Mouse (Mus musculus): ENCODE measurements around the gene Atp5j.
A peak's percentile ranks its signal among the peaks of the same experiment; 100 is the strongest.

Gene Atp5j

DNA sequence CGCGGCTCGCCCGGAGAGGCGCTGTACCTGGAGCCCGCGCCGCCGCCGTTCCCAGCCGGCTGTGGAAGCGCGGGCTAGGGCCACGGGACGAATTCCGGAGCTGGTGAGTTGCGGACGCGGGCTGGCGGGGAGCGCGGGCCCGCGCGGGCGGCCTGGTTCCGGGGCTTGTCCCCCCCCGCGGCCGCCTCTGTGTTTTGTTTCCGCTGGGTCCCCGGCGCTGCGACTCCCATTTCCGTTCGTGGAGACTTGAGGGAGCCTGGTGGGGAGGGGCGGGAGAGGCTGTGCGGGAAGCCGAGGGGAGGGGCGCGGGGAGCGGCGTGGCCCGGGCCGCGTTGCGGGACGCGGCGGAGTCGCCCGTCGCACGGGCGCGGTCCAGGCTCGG is at the start of gene Atp5j:
Gene Atp5j, minus strand, starts transcription at position 185 of the 382 bp plus-strand sequence.
- peak; percentile 85 for DNase-seq (ENCODE audit: low spot score)

DNA sequence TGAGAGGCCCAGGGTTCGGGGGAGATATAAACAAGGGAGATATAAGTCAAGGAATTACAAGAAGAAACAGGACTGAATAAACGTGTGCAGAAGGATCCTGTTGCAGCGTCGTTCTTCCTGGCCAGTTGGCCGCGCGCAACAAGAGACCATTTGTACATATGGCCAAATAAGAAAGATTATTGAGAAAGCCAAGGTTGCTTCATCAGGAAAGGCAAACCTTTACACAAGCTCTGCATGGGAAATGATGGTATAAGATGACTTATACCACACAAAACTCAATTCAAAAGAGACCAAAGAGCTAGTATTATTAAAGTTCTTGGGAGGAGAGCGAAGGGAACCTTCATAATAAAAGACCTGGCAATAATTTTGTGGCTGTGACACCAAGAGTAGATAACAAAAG is 49.1 kb upstream of the Atp5j start:
- DNase-seq (ENCODE audit: low spot score), result no peak

DNA sequence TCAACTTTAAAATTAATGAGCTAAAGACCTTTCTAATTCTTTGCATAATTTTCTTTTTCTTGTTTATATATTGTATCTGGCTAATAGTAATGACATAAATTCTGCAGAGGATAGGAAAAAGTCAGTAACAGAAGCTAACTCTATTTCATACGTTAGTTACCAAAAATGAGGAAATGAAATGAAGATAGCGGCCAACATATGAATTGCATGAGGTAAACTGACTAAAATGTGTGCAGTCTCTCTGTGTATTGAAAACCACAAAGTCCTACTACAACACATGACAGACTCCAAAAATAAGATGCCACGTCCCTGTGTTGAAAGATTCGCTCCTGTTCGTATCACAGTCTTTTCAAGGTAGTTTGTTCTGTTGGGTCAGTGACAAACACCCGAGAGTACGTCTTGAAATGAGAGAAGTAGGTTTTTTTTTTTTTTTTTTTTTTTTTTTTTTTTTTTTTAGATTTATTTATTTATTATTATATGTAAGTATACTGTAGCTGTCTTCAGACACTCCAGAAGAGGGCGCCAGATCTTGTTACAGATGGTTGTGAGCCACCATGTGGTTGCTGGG is 46.4 kb upstream of the Atp5j start:
- no peak for DNase-seq (ENCODE audit: low spot score)

DNA sequence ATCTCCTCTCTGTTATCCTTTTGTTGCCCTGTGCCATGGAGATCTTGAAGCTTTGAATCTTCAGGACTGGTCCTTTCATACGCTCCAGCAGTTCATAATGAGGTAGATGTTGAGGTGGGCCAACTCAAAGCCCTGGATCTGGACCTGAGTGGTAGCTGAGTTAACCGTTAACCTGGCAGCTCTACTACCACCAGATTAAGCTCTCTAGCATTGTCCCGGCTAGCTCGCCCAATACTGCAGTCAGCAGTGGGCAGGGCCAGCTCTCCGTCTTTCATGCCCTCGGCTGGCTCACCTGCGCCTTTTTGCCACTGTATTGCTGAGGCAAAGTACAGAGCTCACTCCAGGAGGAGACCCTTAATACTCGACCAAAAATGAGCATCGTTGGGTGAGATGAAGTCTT is 45.7 kb upstream of the Atp5j start:
- no peak for DNase-seq (ENCODE audit: low spot score)

DNA sequence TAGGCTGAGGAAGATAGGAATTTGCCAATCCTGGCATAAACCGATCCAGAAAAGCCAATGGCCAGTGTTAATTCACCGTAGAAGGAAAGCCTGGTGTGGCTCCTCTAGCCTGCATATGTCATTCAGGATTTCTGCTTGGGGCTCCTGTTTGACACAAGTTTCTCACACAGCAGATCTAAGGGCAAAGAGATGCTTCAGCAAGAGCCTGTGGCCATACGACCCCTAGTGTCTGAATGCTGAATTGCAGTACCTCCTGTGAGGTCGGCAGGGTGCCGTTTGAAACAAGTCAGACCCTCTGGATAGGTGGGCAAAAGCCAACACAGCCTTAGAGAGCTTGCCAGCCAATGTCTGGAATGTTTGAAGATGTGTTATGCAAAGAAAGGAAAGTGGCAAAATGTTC is 43.7 kb upstream of the Atp5j start:
- DNase-seq (ENCODE audit: low spot score), result no peak

DNA sequence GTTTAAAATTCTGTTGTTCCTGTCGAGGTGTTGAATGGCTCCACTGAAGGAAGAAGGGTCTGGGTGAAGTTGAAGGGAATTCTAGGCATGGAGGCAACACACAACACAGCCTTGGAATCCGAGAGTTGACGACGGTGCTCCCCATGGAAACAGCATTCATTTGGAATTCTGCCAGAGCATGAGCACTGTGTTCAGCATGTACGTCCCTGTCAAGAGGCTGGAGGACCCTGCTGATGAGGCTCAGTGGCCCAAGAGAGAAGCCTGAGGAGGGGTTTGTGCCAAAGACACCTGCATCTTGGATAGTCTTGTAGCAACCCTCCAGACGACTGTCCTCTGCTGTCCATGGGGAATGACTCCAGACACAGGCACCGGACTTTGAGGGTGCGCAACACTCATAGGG is 40.7 kb upstream of the Atp5j start:
- no peak for DNase-seq (ENCODE audit: low spot score)

DNA sequence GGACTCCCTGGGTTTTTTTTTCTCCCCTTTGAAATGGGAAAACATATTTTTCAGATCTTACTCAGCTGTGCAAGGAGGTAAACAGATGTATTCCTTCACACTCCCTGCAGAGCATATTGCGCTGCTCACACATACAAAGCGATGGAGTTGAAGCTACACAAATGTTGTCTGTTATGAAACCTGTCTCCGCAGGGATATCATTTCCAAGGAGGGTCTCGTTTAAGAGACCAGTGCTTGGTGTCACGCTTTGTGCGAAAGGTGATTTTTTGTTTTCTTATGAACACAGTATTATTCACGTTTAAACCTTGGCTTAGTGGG is 40.3 kb upstream of the Atp5j start:
- DNase-seq (ENCODE audit: low spot score), result no peak

DNA sequence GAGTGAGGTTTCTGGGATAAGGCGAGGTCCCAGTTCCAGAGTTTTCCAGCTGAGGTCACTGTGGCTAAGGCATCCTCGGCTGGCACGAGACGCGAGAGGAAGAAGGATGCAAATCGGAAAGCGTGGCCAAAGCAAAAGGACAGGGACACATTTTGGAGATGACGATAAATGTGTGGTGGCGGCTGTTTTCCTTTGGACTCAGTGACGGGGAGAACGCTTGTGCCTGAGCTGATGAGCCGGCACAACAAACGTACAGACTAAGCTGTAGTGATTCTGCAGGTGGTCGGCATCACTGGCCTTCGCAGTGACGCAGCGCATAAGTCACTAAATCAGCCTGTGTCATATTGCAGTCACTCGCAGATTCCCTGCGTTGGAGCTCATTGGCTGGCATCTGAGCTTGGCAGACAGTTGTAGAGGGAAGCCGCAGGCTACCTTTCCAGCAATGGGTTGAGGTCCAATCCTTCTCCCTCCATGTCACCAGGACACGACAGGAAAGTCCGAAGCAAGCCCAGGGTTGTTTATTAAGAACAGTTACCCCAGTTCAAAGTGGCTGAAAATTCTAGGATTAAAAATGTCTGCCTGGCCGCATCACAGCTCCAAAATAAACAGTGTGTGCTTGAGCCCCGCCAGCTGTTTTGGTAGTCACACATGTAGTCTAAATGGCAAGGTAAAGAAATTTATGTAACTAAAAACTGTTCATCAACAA is 39.7 kb upstream of the Atp5j start:
- DNase-seq (ENCODE audit: low spot score), result no peak

DNA sequence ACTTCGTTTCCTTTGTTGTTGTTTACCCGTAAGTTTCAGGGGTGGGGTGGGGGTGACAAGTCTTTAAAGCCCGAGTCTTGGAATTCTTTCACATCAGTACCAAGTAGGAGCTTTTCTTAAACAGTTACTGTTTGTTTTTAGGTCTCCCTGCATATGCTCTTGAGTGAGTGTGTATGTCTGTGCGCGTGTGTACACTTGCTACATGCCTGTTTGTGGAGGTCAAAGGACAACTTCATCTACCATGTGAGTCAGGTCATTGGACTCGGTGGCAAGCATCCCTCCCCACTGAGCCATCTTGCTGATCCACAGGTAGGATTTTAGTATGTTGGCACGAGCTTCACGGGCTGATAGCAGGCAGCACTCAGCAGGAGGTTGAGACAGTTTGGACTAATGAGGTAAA is 38.4 kb upstream of the Atp5j start:
- no peak for DNase-seq (ENCODE audit: low spot score)

DNA sequence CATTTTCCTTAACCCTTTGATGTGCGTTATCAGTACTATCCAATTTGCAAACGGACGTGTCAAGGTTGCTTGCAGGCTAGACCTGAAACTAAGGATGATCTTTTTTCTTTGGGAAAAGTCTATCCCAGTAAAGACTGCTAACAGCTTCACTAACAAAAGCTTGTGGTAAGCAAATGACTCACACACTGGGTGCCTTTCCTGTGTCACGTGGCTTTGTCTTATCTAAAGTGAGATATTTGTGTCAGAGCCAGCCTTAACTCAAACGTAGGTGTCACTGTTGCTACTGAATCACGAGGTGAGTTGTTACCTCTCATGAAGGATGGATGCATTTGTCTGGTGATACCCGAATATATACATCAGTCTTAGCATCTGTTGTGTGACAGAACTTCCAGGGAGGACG is 29.2 kb upstream of the Atp5j start:
- no peak for DNase-seq (ENCODE audit: low spot score)

DNA sequence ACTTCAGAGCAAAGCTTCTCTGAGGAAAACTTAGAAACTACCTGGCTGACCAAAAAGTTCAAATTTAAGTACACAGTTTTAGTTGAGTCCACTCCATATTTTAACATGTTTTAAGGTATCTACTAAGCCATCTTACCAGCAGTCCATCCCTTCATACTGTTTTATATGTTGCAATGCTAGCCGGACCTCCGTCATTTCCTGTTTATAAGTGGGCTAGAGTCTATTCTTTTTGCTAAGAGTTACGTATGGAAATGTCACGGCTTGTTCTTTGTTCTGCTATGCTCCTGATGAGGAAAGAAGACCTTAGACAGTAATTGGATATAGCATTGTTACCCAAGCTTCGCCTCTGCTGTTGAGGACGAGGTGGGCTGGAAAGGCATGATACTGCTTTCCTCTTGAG is 18.1 kb upstream of the Atp5j start:
- no peak for DNase-seq (ENCODE audit: low spot score)

DNA sequence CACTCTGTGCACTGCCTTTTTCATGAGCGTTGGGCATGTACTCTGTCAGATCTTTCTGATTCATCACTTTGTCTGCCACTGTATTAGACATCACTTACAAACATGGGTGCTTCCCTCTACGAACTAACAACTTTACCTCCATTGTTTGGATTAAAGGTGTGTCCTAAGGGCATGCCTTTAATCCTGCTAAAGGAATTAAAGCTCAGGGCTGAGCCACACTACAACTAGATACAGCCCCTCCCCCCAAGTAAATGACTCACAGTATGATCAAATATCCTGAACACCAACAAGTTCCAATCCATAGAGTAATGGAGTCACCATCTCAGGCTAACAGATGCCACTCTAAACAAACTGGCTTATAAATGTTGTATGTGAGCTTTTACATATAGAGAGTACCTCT is 3.2 kb upstream of the Atp5j start:
- no peak for DNase-seq (ENCODE audit: low spot score)

DNA sequence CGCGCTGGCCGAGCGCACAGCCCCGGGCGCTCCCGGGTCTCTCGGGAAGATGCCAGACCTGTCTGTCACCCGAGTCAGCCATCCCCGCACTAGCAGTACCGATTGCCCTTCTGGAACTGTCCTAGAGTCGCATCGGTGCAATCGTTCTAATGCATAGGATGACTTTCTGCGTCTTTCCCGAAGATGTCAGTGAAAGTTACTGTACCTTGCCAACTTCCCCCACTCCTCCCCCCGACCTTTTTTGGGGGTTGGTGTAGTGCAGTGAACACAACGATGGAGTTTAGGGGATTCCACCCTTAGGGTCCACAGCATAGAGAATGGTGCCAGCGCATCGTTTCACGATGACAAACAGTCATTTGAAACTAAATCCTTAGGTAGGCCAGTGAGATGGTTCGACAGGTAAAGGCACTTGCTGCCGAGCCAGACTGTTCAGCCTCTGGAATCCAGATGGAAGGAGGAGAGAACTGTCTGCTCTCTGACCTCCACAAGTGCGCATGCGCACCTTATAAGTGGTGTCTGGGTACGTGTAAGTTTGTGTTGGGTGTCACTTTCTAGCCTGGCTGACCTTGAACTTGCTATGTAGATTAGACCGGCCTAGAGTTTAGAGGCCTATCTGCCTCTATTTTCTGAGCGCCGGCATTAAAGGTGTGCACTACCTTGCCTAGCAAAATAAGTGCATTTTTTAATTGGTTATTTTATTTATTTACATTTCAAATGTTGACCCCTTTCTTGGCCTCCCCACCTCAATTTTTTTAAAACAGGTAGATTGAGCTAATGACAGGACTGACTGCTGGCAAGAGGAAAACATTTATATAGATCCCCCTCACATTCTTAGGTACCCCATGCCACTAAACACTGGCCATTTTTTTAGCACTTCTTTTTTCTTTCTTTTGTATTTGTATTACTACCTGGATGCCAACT is 658 bp upstream of the Atp5j start:
- DNase-seq (ENCODE audit: low spot score), result peak; percentile 77

DNA sequence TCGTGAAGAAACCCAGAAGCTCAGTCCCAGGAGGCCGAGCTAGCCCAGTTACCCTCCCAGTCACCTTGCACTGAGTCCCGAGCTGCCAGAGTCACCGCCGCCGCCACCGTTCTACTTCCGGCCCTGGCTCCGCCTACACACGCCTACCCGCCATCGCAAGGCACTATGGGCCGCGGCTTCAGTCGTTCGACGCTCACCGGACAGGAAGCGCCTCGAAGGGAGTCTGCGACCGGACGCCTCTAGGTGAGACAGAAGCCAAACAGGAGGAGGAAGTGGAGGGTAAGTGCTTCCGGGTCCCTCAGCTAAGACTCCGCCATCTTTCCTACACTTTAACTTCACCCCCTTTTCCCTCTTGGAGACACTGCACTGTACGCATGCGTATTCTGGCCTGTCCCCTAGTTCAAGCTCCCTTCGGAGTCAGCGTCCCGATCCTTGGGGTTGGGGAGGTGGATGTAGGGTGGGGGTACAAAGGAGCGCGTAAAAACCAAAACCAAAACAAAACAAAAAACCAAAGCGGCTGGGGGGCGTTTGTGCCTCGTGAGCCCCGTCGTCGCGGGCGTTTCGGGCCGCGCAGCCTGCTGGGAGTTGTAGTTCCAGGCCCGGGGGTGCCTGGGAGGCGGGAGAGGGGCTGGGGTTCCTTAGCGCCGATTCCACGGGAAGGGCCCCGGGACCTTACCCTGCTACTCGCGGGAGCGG is 532 bp downstream of the Atp5j start, which contains the start of gene Gabpa:
Gene Gabpa, plus strand, starts transcription at position 181 of the 696 bp plus-strand sequence.
- DNase-seq (ENCODE audit: low spot score), result peak; percentile 93

DNA sequence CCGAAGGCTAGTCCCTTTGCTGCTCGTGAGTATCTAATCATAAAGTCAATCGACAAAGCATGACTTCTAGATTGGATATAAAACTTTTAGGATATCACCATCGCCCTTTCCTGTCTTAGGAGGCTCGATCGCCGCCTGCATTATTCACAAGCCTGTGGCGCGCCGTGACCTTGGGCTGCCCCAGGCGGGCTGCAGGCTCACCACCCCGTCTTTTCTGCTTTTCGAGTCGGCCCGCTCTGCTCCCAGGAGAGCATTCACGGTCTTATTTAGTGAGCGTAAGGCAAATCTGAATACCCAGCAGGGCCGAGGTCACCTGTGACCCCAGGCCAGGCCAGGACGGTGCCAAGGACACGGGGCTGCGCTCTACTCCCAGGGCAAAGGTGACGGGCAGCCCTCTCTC is 1.1 kb downstream of the Atp5j start:
- no peak for DNase-seq (ENCODE audit: low spot score)

DNA sequence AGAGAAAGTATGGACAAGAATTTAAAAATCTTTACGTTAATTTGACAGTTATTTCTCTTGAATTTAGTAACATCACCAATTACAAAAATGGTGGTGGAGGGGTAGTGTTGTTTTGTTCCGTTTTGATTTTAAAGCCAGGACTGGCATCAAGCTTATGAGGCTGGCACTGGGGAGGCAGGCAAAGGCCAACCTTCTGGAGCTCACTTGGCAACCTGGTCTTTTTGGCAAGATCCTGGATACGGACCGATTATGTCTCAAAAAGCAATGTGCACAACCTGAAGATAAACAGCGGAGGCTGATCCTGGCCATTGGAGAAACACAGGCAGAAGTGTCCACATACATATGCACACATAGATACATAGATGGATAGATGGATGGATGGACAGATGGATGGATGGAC is 2.7 kb downstream of the Atp5j start:
- no peak for DNase-seq (ENCODE audit: low spot score)

DNA sequence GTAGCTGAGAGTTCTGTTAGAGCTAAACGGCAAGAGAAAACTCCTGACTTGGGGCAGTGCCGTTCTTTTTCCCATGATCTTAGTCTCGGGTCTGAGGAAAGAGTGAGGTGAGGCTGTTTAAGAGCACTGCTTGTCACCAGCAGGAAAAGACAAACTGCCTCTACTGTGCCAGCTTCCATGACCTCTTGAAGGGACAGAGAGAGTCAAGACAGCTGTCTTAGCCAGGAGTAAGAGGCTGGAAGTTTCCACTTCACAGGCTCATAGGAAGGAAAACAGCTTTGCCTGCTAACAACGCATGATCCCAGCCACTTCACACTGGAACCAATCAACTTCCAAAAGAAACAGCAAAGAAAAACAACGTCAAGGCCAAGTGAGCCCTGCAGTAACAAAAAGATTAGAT is 3.7 kb downstream of the Atp5j start:
- DNase-seq (ENCODE audit: low spot score), result no peak

DNA sequence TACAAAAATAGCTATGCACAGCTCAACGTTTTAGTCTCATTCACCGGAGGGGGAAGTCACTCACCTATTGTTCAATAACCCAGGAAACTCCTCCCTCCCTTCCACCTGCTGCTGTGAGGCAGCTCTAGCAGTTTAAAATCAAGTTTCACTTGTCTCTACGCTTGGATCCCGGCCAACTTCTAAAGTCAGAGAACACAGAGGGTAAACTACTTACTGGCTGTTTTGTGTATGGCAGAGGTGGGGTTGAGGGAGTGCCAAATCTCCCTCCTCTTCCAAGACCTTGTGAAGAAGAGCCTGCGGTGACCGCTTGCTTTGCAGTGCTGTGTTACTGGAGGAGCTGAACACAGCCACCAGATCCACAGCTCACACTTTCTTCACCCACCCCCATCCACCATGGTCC is 10.4 kb downstream of the Atp5j start:
- DNase-seq (ENCODE audit: low spot score), result peak; percentile 36

DNA sequence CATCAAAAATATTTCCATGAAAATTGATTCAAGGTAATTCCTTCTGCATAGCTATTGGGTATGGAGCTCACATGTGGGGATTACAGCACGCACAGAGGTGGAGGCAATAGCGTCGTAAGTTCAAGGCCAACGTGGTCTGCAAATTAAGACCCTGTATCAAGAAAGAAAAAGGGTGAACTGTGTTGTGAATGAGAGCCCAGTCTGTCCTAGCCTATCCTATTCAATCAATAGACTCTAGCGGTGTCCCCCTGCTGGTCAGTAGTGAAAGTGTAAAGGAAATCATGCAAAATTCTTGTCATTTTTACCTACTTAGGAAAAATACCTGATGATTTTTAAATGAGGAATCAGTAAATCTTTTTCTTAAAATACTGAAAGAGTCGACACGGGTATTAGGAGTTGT is 18.0 kb downstream of the Atp5j start:
- DNase-seq (ENCODE audit: low spot score), result no peak

DNA sequence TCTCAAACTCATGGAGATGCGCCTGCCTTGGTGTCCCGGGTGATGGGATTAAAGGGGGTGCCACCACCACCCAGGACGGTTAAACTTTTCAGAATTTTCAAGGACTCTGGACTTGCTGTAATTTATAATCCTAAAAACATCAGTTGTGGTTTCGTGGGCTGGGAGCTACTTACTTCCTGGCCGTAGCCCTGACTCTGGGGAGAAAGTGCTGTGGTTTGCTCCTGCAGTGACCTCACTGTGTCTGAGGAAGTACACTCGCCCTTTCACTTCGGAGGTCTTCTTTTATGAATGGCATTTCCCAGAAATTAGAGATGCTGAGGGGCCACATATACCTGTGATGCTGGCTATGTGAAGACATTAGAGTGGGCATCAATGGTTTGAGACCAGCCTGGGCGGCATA is 20.9 kb downstream of the Atp5j start:
- no peak for DNase-seq (ENCODE audit: low spot score)

DNA sequence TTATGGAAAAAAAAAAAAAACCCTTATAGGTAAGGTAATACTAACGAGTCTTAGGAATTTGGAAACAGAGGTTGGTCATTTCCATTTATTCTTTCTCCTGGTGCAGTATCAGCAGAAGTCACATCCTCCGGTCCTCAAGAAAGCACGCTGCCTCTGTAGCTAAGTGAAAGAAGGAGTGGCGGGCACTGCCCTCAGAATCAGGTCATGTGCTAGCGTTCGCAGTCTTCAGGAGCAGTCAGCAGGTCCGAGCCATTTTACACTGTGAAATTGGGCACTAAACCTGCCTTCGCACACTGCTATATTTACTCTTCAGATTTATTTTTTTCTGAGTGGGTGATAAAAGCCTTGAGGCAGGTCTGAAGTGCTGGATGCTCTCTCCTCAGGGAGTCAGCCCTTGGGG is 21.6 kb downstream of the Atp5j start:
- DNase-seq (ENCODE audit: low spot score), result no peak

DNA sequence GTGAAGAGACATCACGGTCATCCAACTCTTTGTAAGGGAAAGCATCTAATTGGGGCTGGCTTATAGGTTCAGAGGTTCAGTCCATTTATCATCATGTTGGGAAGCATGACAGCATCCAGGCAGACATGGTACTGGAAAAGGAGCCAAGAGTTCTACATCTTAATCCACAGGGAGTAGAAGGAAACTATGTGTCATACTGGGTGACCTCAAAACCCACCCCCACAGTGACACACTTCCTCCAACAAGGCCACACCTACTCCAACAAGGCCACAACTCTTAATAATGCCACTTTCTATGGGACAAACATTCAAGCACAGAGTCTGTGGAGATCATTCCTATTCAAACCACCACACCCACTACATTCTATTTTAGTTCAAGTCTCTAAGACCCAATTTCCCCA is 25.2 kb downstream of the Atp5j start:
- DNase-seq (ENCODE audit: low spot score), result no peak

DNA sequence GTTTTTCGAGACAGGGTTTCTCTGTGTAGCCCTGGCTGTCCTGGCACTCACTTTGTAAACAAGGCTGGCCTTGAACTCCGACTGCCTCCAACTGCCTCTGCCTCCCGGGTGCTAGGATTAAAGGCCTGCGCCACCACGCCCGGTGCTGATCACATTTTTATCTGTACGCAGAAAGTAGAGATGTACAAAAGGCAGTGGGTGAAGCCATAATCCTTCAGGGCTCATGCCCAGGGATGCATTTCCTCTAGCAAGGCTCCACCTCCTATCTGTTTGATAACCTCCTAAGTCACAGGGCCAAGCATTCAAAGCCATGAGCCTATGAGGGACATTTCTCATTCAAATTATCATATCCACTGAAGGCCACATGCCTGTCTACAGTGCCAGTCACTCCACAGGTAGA is 27.6 kb downstream of the Atp5j start:
- DNase-seq (ENCODE audit: low spot score), result no peak

Measured in yolk sac, embryonic 10.5 days (tissue).